Mouse (Mus musculus): ENCODE measurements at regions not wholly inside any gene's neighbourhood (a gene's known extent, or its start where the extent isn't known, plus 50 kb on each side); places are given as distances from the start of the nearest gene placed in this dataset.

GRCm38 (mm10) chr1:138427416-138427815 is 153.9 kb downstream of the Atp6v1g3 start:
- Histone ChIP-seq H3K27ac (replicated peaks; ENCODE audit: low read depth, low read length) (no peak overlapping the region), H3K4me1 (ENCODE audit: control insufficient read depth, insufficient read depth, low read length) (no peaks in the 10 kb centered on the region), H3K9me3 (replicated peaks; ENCODE audit: control insufficient read depth, low read length) (no peaks in the 10 kb centered on the region), H3K4me3 (ENCODE audit: low read depth, low read length) (no peak overlapping the region), H3K36me3 (replicated peaks; ENCODE audit: control insufficient read depth, insufficient read depth, low read depth, low read length) (no peaks in the 10 kb centered on the region), H3K4me2 (ENCODE audit: low read depth, low read length) (no peak overlapping the region), H3K9ac (replicated peaks; ENCODE audit: low read length) (no peak overlapping the region), H3K27me3 (ENCODE audit: control insufficient read depth, insufficient read depth, low read length) (no peaks in the 10 kb centered on the region)
- DNase-seq (ENCODE audit: low spot score) (no peak), ATAC-seq (replicated peaks; ENCODE audit: insufficient number of reproducible peaks, low FRiP score, low TSS enrichment, low read depth) (no peak)
- 90% methylated on average over 2 of the region's 2 CpGs for WGBS
